Mouse (Mus musculus) embryonic facial prominence, embryonic 13.5 days (tissue): ENCODE measurements around the gene Nat10. TPM values are rescaled to one million over a fixed set of nuclear protein-coding genes. Genes with fewer than 3 reads are reported as not detected.

Experiments
- ATAC-seq: fragments of 200-750 bp; cut with Nextera tagmentation; 2 replicates; pipeline ENCODE4 v1.8.0; 2017; ENCODE audit warnings: low read depth; ENCODE audit not compliant: insufficient number of reproducible peaks, insufficient read depth, low FRiP score, low TSS enrichment
- H3K27ac ChIP-seq: fragments of 300-500 bp; sonication (generic); 2 replicates; pipeline ENCODE4 v1.5.1; 2015; ENCODE audit warnings: moderate library complexity, mild to moderate bottlenecking, inconsistent platforms
- H3K27me3 ChIP-seq: fragments of 300-500 bp; sonication (generic); 2 replicates; pipeline ENCODE4 v1.6.1; 2015; ENCODE audit warnings: mild to moderate bottlenecking, inconsistent platforms
- H3K36me3 ChIP-seq: fragments of 300-500 bp; sonication (generic); 2 replicates; pipeline ENCODE4 v1.6.1; 2015; ENCODE audit warnings: mild to moderate bottlenecking, inconsistent platforms
- H3K4me1 ChIP-seq: fragments of 300-500 bp; sonication (generic); 2 replicates; pipeline ENCODE4 v1.6.1; 2015; ENCODE audit warnings: inconsistent platforms
- H3K4me2 ChIP-seq: fragments of 300-500 bp; sonication (generic); 2 replicates; pipeline ENCODE4 v1.6.1; 2015; ENCODE audit warnings: moderate library complexity, mild to moderate bottlenecking, inconsistent platforms
- H3K4me3 ChIP-seq: fragments of 300-500 bp; sonication (generic); 2 replicates; pipeline ENCODE4 v1.5.1; 2015; ENCODE audit warnings: mild to moderate bottlenecking, inconsistent platforms
- H3K9ac ChIP-seq: fragments of 300-500 bp; sonication (generic); 2 replicates; pipeline ENCODE4 v1.6.1; 2015; ENCODE audit warnings: mild to moderate bottlenecking, inconsistent platforms
- H3K9me3 ChIP-seq: fragments of 300-500 bp; sonication (generic); 2 replicates; pipeline ENCODE4 v1.6.1; 2016; ENCODE audit warnings: inconsistent platforms
- WGBS: fragments of 180-500 bp; shearing (Covaris S2); methylation state at CpG from one replicate; pipeline ENCODE4 v1.1.7; 2015; ENCODE audit warnings: mixed read lengths; 5-methylcytosine and 5-hydroxymethylcytosine counted together
- polyA plus RNA-seq: library from polyadenylated mRNA; unstranded; fragments of >200 nt; fragmentation: Nextera tagmentation; extraction: Ambion mirVana; gene quantifications from 2 replicates; pipeline ENCODE4 v1.2.1, GENCODE M21; 2015

Nat10 gene
- 28.8 and 29.9 TPM in 2 replicates for polyA plus RNA-seq

- peaks cover 13% of the 10 kb centered on the region for H3K36me3 ChIP-seq
- H3K27ac ChIP-seq = peak within 1 kb of the TSS; percentile 80
- WGBS = under 1% methylated on average over 47 of the region's 47 CpGs
- peaks cover 12% of the 10 kb centered on the region for H3K4me1 ChIP-seq
- peak; percentile 94 for ATAC-seq
- peak within 1 kb of the TSS; percentile 80 for H3K4me2 ChIP-seq
- peak within 1 kb of the TSS; percentile 76 for H3K4me3 ChIP-seq
- peak within 1 kb of the TSS; percentile 76 for H3K9ac ChIP-seq
- H3K9me3 ChIP-seq = no peaks in the 10 kb centered on the region
- H3K27me3 ChIP-seq = no peaks in the 10 kb centered on the region
Observed at GRCm38 (mm10) chr2:103760906-103761716, at the start of gene Nat10. TSS of gene Nat10 (minus strand) at chr2:103761270.

GRCm38 (mm10) chr2:103810412-103810811, 49.3 kb upstream of the Nat10 start:
- WGBS = 88% methylated on average over 6 of the region's 6 CpGs
- no peaks in the 10 kb centered on the region for H3K27me3 ChIP-seq
- no peak for ATAC-seq
- H3K9me3 ChIP-seq = no peaks in the 10 kb centered on the region
- H3K36me3 ChIP-seq = no peaks in the 10 kb centered on the region
- H3K4me3 ChIP-seq = no peak overlapping the region
- H3K9ac ChIP-seq = no peak overlapping the region
- H3K4me1 ChIP-seq = no peaks in the 10 kb centered on the region
- H3K4me2 ChIP-seq = no peak overlapping the region
- H3K27ac ChIP-seq = no peak overlapping the region

GRCm38 (mm10) chr2:103808466-103808865, 47.4 kb upstream of the Nat10 start:
- no peak overlapping the region for H3K4me3 ChIP-seq
- H3K27ac ChIP-seq = no peak overlapping the region
- H3K9ac ChIP-seq = no peak overlapping the region
- no peak for ATAC-seq
- H3K4me2 ChIP-seq = no peak overlapping the region
- H3K27me3 ChIP-seq = no peaks in the 10 kb centered on the region
- H3K4me1 ChIP-seq = no peaks in the 10 kb centered on the region
- no peaks in the 10 kb centered on the region for H3K9me3 ChIP-seq
- H3K36me3 ChIP-seq = no peaks in the 10 kb centered on the region

GRCm38 (mm10) chr2:103803770-103804530, 42.9 kb upstream of the Nat10 start:
- Histone ChIP-seq H3K27ac (no peak overlapping the region), H3K36me3 (no peaks in the 10 kb centered on the region), H3K4me1 (0 out of 2 replicates have a peak, but pooled peaks cover 5% of the 10 kb centered on the region), H3K27me3 (no peaks in the 10 kb centered on the region), H3K9ac (no peak overlapping the region), H3K4me3 (no peak overlapping the region), H3K9me3 (no peaks in the 10 kb centered on the region), H3K4me2 (no peak overlapping the region)
- ATAC-seq = no peak
- 67% methylated on average over 5 of the region's 5 CpGs for WGBS

GRCm38 (mm10) chr2:103802422-103802821, 41.4 kb upstream of the Nat10 start:
- no peak for ATAC-seq
- no peak overlapping the region for H3K4me2 ChIP-seq
- H3K9me3 ChIP-seq = no peaks in the 10 kb centered on the region
- no peak overlapping the region for H3K9ac ChIP-seq
- peaks cover 9% of the 10 kb centered on the region; the same call in 1 of the 2 replicates for H3K4me1 ChIP-seq
- H3K27ac ChIP-seq = no peak overlapping the region
- no peaks in the 10 kb centered on the region for H3K27me3 ChIP-seq
- no peak overlapping the region for H3K4me3 ChIP-seq
- WGBS = 91% methylated on average over 1 of the region's 1 CpGs
- H3K36me3 ChIP-seq = no peaks in the 10 kb centered on the region

- Histone ChIP-seq H3K36me3 (peaks cover 12% of the 10 kb centered on the region), H3K9ac (peak within 1 kb of the TSS; percentile 99), H3K27me3 (no peaks in the 10 kb centered on the region), H3K4me3 (peak within 1 kb of the TSS; percentile 84), H3K9me3 (no peaks in the 10 kb centered on the region), H3K27ac (peak within 1 kb of the TSS; percentile 100), H3K4me1 (peaks cover 21% of the 10 kb centered on the region), H3K4me2 (peak within 1 kb of the TSS; percentile 67)
- under 1% methylated on average over 32 of the region's 33 CpGs for WGBS
- peak; percentile 92 for ATAC-seq
Observed at GRCm38 (mm10) chr2:103797491-103798009, 36.5 kb upstream of the Nat10 start, which contains the start of gene Caprin1. TSS of gene Caprin1 (minus strand) at chr2:103797649.

GRCm38 (mm10) chr2:103796861-103797466, 35.9 kb upstream of the Nat10 start:
- peaks cover 21% of the 10 kb centered on the region for H3K4me1 ChIP-seq
- H3K27ac ChIP-seq = peak overlapping the region; percentile 100
- peak overlapping the region; percentile 84 for H3K4me3 ChIP-seq
- peak overlapping the region; percentile 67 for H3K4me2 ChIP-seq
- peaks cover 17% of the 10 kb centered on the region for H3K36me3 ChIP-seq
- H3K27me3 ChIP-seq = no peaks in the 10 kb centered on the region
- H3K9ac ChIP-seq = peak overlapping the region; percentile 99
- WGBS = under 1% methylated on average over 68 of the region's 72 CpGs
- H3K9me3 ChIP-seq = no peaks in the 10 kb centered on the region
- peak; percentile 62 for ATAC-seq

- Histone ChIP-seq H3K4me3 (peak overlapping the region; percentile 84), H3K9ac (peak overlapping the region; percentile 99), H3K27ac (peak overlapping the region; percentile 100), H3K9me3 (no peaks in the 10 kb centered on the region), H3K4me1 (peaks cover 24% of the 10 kb centered on the region), H3K4me2 (peak overlapping the region; percentile 67), H3K27me3 (no peaks in the 10 kb centered on the region), H3K36me3 (peaks cover 20% of the 10 kb centered on the region)
- WGBS = under 1% methylated on average over 42 of the region's 42 CpGs
- peak; percentile 62; the same call in 1 of the 2 replicates for ATAC-seq
Observed at GRCm38 (mm10) chr2:103796211-103796860, 35.3 kb upstream of the Nat10 start.

- H3K9ac ChIP-seq = peak overlapping the region; percentile 99
- no peaks in the 10 kb centered on the region for H3K27me3 ChIP-seq
- WGBS = 0% methylated on average over 11 of the region's 11 CpGs
- H3K9me3 ChIP-seq = no peaks in the 10 kb centered on the region
- H3K27ac ChIP-seq = peak overlapping the region; percentile 100
- peaks cover 23% of the 10 kb centered on the region for H3K36me3 ChIP-seq
- H3K4me2 ChIP-seq = peak overlapping the region; percentile 67
- peaks cover 23% of the 10 kb centered on the region for H3K4me1 ChIP-seq
- ATAC-seq = peak; percentile 75; the same call in 1 of the 2 replicates
- peak overlapping the region; percentile 84 for H3K4me3 ChIP-seq
Observed at GRCm38 (mm10) chr2:103795843-103796210, 34.8 kb upstream of the Nat10 start.

GRCm38 (mm10) chr2:103792009-103792408, 30.9 kb upstream of the Nat10 start:
- Histone ChIP-seq H3K9me3 (no peaks in the 10 kb centered on the region), H3K36me3 (peaks cover 44% of the 10 kb centered on the region), H3K4me1 (peaks cover 28% of the 10 kb centered on the region), H3K27ac (no peak overlapping the region), H3K4me2 (no peak overlapping the region), H3K4me3 (no peak overlapping the region), H3K27me3 (no peaks in the 10 kb centered on the region), H3K9ac (no peak overlapping the region)
- ATAC-seq = no peak
- WGBS = 87% methylated on average over 1 of the region's 1 CpGs

GRCm38 (mm10) chr2:103785735-103786134, 24.7 kb upstream of the Nat10 start:
- no peak for ATAC-seq
- Histone ChIP-seq H3K4me3 (no peak overlapping the region), H3K27ac (no peak overlapping the region), H3K36me3 (peaks cover 45% of the 10 kb centered on the region), H3K9ac (no peak overlapping the region), H3K4me1 (peaks cover 10% of the 10 kb centered on the region; the same call in 1 of the 2 replicates), H3K27me3 (no peaks in the 10 kb centered on the region), H3K4me2 (no peak overlapping the region), H3K9me3 (no peaks in the 10 kb centered on the region)
- 88% methylated on average over 1 of the region's 1 CpGs for WGBS
